Comparison of ENCODE assay signal across 10 mouse cellular contexts in the genomic region with DNA sequence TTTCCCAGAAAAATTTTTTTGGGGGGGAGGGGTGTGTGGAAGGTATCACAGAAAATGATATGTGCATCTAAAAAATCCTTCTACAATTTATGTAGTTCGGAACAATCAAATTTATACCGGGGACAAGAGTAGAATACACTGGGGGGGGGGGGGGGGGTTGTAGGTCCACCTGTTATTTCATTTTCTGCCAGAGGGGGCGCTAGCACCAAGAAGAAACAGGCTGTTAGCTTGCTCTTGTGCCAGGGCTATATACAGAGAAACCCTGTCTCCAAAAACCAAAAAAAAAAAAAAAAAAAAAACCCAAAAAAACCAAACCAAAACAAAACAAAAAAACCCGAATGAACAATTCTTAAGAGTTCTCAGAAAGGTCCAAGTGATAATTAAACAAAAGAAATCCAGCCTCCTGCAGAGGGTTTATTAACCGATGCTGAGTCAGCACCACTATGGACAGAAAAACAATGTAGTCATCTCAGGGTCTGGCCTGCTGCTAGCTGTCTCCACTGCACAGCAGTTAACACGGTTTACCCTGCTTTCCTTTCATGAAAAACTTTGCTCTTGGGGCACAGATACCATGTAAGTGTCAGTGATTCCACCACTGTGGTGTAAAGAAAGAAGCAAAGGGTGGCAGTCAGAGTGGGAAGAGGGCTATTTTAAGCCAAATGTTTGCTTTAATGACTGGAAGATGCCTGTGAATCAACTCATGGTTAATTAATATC.
DNase-seq lines count a peak whose midpoint lies in the region; ATAC-seq lines count a peak whose summit lies in the region.
"Had no signal": no experiment of that assay in that cellular context is flagged by ENCODE, and none has a peak within 500 bp of the region (broad histone marks: within the 10 kb centered on the region; RNA-seq: fewer than 3 reads in every experiment).

No protein-coding gene starts in this region.

- H3K4me3 ChIP-seq in kidney, embryonic 14.5 days (ENCODE audit: low read length), result no peak overlapping the region
- 0 out of 2 replicates have a peak overlapping the region, but pooled peaks have one; percentile 64 for H3K4me3 ChIP-seq in liver, embryonic 15.5 days (replicated peaks)

- H3K4me1 ChIP-seq in kidney, embryonic 14.5 days (ENCODE audit: control insufficient read depth, insufficient read depth, low read length), result peaks cover 8% of the 10 kb centered on the region; the same call in 1 of the 2 replicates
- peaks cover 34% of the 10 kb centered on the region for H3K4me1 ChIP-seq in liver, embryonic 15.5 days (replicated peaks)

- 17% methylated on average over 6 of the region's 6 CpGs for WGBS in kidney, embryonic 14.5 days
- 15% methylated on average over 6 of the region's 6 CpGs for WGBS in liver, embryonic 15.5 days (ENCODE audit: insufficient replicate concordance)

- no peak overlapping the region for H3K27ac ChIP-seq in kidney, embryonic 14.5 days (ENCODE audit: low read depth, low read length)
- H3K27ac ChIP-seq in liver, embryonic 15.5 days (replicated peaks), result no peak overlapping the region
- H3K27ac ChIP-seq: embryonic facial prominence, embryonic 13.5 days; limb, embryonic 13.5 days had no signal

- peaks cover 53% of the 10 kb centered on the region for H3K27me3 ChIP-seq in kidney, embryonic 14.5 days (ENCODE audit: control insufficient read depth, insufficient read depth, low read length)
- H3K27me3 ChIP-seq in liver, embryonic 15.5 days, result peaks cover 52% of the 10 kb centered on the region

- no peak for ATAC-seq in kidney, embryonic 14.5 days (ENCODE audit: low FRiP score, low TSS enrichment)
- no peak for ATAC-seq in liver, embryonic 15.5 days (ENCODE audit: insufficient read depth)

- no peak overlapping the region for H3K9ac ChIP-seq in kidney, embryonic 14.5 days (ENCODE audit: low read depth, low read length)
- no peak overlapping the region for H3K9ac ChIP-seq in liver, embryonic 15.5 days
- H3K9ac ChIP-seq: embryonic facial prominence, embryonic 13.5 days; limb, embryonic 13.5 days had no signal

- no peaks in the 10 kb centered on the region for H3K36me3 ChIP-seq in kidney, embryonic 14.5 days (ENCODE audit: control insufficient read depth, insufficient read depth, low read length)
- H3K36me3 ChIP-seq in liver, embryonic 15.5 days (replicated peaks), result no peaks in the 10 kb centered on the region
- H3K36me3 ChIP-seq: embryonic facial prominence, embryonic 13.5 days; limb, embryonic 13.5 days had no signal

- peak; percentile 61 for DNase-seq in kidney, adult 18-20 months
- DNase-seq in CD4-positive, CD25-positive, alpha-beta regulatory T cell, adult 2 months (ENCODE audit: low read depth, low spot score), result peak; percentile 83
- DNase-seq in T-cell, adult 2 months (ENCODE audit: low spot score), result peak; percentile 56
- peak; percentile 46 to 57 for DNase-seq in heart, adult 9 months (ENCODE audit: low spot score in 2 of 2)
- peak; percentile 39 to 69 for DNase-seq in spleen, postnatal 14 days (ENCODE audit: low spot score in 2 of 2)
- no peak for DNase-seq in frontal cortex, postnatal 36 days (ENCODE audit: low spot score in 2 of 2)

- H3K4me2 ChIP-seq in kidney, embryonic 14.5 days (replicated peaks; ENCODE audit: low read depth, low read length), result no peak overlapping the region
- H3K4me2 ChIP-seq in liver, embryonic 15.5 days, result peak overlapping the region; percentile 91

- H3K9me3 ChIP-seq in kidney, embryonic 14.5 days (ENCODE audit: control insufficient read depth, low read length), result no peaks in the 10 kb centered on the region
- no peaks in the 10 kb centered on the region for H3K9me3 ChIP-seq in liver, embryonic 15.5 days (replicated peaks)
- H3K9me3 ChIP-seq: embryonic facial prominence, embryonic 13.5 days; limb, embryonic 13.5 days had no signal

Comparison
In these comparisons a context has a peak if more than half of its experiments do, and no peak if none do; other contexts are left out.
1. DNase-seq: peak in kidney, adult 18-20 months (single experiment), CD4-positive, CD25-positive, alpha-beta regulatory T cell, adult 2 months (single experiment), T-cell, adult 2 months (single experiment), heart, adult 9 months (2 of 2) and spleen, postnatal 14 days (2 of 2); none in frontal cortex, postnatal 36 days (0 of 2).